Mouse (Mus musculus) monocyte, adult 2 months (primary cell): ENCODE measurements at regions not wholly inside any gene's neighbourhood (a gene's known extent, or its start where the extent isn't known, plus 50 kb on each side); places are given as distances from the start of the nearest gene placed in this dataset.

Source experiments
- DNase-seq, 2 experiments: peaks; one replicate each; pipeline ENCODE4 v3.0.0; 2022; ENCODE audit warnings: low spot score in 2 of 2, low read depth in 1 of 2

DNA sequence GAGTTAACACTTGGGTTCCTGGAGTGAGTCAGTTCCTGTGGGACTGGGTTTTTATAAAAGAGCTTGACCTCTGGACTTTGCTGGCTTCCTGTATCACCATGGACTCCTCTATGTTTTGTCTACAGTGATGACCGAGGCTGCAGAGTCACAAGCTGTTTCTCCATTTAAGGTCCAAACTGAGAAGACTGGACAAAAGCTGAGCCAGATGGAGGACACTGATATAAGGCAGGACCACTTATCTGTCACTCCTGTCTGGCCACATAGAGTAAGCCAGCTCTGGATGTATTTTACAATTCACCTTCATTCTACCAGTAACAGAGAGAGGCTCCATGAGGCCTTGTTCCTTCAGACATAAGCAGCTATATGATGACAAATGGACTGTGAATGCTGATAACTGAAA, 202.7 kb downstream of the Pik3r1 start:
- no peak for DNase-seq

DNA sequence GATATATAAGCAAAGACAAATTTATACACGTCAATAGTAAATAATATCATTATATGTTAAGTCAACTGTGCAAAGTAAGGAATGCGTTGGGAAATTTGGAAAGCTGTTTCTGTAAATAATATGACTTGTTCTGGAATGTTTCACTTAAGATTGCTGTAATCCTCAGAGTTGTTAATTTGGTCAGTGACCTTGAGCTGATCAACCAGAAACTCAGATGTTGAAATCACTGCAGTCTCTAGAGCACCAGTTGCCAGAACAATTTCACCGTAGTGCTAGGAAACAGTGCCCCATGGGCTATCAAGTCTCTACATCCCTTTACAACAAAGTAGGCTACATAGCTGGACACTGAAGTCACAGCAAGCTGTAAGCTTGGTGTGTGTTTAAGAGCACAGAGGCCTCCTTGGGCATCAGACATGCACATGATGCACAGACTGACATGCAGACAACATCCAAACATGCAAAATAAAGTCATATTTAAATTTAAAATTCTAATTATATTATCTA, 212.6 kb downstream of the Pik3r1 start:
- DNase-seq: no peak

DNA sequence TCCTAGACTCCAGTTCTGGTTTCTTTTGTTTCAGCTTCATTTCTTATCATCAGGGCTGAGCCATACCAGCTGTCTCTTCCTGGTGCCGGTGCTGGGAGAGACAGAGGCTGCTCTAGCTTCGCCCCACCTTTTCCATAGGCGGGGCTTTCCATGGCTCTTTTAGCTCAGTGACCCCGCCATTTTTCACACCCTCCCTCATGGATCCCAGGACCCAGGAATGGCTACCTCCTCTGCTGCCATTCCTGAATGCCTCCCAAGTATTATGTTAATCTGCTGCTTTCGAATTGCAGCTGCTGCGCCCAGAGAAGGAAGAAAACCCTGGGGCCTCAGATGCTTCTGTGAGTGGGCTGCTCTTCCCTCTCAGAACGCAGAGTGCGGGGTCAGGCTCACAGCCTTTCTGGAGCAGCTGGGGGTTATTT, 214.9 kb downstream of the Pik3r1 start:
- DNase-seq: no peak

DNA sequence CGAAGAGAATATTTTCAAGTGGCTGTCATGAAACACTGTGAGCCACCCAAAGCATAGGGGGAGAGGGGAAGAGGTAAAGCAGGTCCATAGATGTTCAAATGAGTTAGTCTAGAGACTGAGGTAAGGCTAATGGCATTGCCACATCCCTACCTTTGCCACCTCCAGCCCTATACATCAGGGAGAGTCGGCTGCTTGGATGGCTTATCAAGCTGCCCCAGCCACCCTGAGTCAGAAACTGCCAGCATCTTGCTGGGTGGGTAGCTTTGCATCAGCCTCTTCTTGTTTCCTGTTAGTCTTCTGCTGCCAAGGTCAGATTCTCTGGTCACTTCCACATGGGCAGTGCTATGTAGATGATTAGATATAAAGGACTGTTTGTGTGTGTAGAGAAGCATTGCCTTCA, 215.6 kb downstream of the Pik3r1 start:
- DNase-seq: no peak

DNA sequence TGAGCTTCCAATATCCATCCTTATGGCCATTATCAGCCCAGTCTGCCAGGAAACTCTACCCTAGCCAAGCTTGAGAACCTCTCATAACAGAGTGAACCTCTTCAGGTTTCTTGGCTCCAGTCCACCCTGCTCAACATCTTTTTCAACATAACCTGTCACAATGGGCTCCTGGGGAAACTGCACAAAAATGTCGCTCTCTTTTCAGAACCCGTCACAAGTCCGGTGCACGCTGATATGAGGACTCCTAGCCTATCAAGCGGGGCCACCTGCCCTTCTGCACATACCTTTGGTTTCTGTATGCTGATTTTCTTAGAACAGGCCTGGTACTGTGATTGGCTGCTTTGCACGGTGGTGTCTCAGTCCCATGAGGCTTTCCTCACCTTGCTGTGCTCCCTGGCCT, 216.9 kb downstream of the Pik3r1 start:
- no peak for DNase-seq

DNA sequence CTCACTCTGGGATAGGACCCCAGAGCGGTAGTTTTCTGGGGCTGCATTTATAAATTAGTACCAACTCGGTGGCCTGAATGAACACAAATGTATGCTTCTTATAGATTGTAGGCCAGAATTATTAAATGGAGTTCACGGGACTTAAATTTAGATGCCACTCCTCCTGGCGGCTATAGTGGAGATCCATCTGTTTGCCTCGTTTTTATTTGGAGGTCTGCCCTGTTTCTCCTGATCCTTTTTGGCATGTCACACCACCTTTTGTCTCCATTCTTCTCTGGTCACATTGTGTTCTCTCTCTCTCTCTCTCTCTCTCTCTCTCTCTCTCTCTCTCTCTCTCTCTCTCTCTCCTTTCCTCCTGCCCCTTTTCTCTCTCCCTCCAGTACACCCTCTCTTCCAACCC, 217.5 kb downstream of the Pik3r1 start:
- no peak for DNase-seq

DNA sequence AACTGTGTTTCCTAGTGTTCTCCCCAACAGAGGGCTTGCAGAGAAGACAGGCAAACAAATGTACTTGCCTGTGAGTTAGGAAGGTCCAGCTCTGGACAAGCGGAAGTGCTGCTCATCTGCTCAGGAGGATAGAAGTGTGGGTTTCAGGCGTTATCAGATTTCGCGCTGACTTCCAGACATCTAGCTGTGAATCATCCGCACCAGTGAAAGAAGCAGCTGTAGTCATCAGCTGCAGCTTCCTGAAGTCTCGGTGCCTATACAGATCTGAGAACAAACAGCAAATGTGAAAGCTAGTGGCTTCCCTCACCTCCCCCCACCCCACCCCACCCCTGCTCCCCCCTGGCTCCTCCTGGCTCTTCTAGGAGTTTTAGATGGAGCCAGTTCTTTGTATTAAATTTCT, 220.1 kb downstream of the Pik3r1 start:
- DNase-seq: no peak

DNA sequence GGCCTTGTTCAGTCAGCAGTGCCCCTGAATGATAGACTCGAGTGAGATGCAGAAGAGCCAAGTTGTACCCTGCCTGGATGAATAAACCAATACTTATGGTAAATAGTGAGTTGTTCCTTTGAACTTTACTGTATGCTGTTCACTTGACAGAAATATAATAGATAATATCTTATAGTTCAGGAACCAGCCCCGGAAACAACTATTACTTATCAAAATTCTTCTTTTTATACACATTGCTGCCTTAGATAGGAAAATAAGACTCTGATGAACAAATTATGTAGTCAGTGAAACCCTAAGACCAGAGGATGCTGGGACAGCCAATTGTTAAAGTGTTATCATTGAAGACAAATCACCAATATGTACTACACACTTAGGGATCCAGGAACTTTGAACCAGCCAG, 220.7 kb downstream of the Pik3r1 start:
- no peak for DNase-seq

DNA sequence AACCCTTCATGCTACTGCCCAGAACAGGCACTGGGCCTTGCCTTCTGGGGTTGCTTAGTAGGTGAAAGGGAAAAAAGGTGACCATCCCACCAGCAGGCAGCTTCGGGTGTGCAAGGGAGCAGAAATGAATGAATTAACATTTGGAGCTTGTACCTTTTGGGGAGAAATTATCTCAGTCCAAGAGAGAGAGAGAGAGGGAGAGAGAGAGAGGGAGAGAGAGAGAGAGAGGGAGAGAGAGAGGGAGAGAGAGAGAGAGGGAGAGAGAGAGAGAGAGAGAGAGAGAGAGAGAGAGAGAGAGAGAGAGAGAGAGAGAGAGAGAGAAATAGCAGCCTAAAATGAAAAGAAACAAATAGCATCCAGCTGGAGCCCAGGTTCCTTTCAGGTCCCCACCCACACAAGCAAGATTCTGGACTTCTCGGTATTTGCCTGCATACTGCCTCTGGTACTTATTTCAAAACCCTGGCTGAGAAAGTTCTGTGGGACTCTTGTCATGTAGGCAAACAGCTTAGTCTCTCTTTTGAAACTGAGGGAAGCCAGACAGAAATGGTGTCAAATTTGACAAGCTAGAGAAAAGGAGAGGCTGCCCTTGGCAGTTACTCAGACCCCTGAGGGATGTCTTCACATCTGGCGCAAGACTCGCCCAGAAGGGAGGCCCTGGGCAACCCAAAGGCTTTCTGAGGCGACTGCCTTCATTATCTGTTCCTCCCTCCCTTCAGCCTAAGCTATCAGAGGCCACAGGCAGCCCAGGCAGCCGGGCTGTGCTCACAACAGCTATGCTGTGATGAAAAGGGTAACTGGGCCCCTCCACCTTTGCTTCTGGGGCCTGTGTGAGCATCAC, 222.5 kb downstream of the Pik3r1 start:
- no peak for DNase-seq

DNA sequence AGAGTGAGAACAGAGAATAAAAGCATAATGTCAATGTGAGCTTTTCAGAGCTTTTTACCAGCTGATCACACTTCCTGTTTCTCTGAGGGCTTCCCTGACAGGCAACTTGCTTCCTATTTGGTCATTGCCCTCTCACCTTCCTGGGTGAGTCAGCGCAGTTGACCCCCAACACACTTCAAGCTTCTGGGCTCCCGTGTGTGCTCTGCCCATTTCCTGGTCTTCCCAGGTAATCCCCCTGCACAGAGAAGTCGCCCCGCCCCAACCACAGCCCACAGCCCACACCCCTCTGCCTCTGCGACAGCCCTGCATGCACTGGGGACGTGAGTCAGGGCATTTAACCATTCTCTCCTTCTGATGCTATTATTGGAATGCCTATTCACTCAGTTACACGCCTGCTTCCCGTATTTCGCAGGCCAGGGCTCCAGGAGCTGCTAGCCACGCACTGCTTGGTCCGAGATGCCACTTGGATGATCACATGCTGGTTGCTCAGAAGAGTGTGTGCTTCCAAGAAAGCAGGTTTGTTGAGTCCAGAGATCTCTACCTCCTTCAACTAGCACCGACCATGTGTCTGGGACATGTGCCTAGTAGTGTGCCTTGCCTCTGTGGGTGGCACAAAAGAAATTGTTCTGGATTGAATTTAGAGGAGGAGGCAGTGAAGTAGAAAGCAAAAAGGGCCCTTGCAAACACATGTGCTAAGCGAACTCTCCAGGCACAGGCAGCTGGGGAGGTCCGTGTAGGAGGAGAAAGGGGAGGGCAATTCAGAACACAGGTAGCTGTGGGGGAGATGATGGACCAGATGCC, 227.4 kb downstream of the Pik3r1 start:
- DNase-seq: peak; percentile 33 to 48

DNA sequence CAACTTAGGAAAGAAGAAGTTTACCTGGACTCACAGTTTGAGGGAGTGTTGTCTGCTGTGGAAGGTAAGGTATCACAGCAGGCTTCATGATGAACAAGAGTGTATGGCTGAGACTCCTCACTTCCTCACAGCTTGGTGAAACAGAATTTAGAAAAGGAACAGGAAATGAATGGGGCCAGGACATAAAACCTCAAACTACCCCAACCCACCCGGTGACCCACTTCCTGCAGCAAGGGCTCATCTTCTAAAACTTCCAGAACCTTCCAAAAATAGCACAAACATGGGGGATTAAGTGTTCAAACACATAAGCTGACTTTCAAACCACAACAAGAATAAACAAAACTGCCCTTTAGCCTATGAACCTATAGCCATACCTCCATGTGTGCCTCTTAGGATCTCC, 229.9 kb downstream of the Pik3r1 start:
- DNase-seq: no peak

DNA sequence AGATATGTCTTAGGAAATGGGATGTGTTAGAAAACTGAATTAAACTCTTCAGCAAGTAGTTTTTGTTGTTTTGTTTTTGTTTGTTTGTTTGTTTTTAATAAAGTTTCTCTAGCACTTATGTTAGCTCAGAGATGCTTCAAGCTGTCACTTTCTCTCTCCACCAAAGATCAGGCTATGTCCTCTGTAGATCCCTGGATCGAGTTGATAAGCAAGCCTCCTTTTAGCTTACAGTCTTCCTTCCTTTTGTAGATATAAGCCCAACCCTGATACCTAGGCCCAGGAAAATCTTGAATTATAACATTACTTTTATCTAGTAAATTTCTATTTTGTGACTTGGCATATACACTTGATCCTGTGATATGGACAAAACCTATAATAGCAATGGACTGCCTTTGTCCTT, 232.0 kb downstream of the Pik3r1 start:
- no peak for DNase-seq

DNA sequence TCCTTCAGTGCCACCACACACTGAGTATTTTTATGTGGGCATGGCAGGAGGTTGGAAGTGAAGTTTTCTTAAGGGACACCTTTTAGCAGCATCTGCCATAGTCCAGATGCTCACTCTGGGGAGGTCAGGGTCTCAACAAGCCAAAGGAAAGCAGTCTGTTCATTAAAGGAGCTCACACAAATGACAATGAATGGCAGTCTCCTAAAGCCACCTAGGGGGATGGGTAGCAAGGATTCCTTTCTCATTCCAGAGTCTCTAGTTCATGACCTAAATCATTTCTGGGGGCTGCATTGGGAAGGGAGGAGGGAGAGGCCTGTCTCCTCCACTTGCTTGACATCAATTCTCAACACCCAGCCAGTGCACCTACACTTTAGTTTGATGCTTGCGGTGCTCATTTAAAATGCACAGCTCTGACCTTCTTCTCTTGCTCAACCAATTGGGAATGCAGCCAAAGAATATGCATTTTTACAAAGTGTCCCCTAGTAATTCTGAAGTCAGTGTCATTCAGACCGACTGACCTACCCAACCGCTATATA, 232.6 kb downstream of the Pik3r1 start:
- DNase-seq: no peak

DNA sequence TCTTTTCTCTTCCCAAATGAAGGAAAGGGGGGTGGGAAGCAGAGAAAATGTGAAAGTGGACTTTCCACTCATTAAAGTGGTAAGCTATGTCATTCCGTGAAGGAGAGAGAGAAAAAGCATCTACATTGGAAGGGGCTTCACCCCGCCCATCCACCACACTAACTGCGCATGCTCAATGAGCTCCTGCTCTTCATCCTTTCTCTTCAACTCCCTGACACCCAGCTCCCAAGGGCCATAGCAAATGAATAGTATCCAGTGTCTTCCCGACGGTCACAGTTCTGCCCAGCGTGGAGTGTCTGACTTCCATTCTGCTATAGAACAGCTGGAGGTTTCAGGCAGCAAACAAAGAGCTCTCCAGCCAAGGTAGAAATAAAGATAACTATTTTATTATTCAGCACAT, 233.5 kb downstream of the Pik3r1 start:
- DNase-seq: no peak

DNA sequence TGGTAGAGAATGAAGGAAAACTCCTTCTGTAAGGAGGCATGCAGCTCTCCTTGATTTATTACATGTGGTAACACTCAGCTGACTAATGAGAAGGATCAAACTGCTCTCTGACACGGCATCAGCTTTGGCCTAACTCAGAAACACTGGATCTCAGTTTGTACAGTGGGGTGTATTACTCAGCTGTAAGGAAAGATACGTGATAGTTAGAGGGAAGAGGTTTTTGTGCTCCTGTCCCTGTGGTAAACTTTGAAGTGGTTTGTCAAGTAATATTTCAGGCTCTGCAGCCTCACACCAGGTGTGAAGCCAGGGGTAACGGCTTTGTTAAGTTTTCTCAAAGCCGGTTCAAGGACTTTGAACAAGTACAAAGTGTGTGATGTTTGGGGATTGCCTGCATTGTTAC, 235.1 kb downstream of the Pik3r1 start:
- DNase-seq: no peak

DNA sequence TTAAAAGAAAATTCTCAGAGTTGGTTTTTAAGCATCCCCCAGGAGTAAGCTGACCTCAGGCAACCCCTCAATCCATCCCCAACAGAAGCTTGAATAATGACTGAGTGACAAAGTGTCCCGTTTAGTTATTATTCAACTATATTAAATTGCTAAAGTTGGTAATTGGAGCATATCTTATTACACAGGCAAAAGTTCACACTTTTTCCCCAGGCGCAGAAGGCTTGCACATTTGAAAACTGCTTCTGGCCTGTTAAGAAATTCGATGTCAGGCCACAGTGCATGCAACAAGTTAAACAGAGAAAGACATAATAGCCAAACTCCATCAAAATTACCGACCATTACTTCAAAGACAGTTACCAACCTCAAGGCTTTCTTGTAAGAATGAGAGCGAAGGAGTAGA, 240.3 kb downstream of the Pik3r1 start:
- DNase-seq: no peak

DNA sequence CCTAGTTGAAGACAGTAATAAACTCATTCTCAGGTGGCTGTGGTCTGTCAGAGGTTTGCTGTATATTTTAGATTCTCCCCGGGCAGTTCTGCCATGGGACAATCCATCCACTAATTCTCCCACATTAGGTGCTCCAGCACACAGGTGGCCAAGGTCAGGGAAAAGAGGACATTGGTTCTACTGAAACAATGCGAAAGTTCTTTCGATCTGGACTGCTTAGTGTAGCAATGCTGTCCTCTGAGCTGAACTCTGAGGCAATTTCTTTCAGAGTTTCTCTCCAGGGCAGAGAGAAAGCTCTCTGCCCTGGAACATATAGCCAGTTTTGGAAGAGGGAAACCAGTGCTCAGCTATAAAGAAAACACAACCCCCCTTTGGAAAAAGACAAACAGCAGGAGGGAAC, 243.2 kb downstream of the Pik3r1 start:
- DNase-seq: no peak

DNA sequence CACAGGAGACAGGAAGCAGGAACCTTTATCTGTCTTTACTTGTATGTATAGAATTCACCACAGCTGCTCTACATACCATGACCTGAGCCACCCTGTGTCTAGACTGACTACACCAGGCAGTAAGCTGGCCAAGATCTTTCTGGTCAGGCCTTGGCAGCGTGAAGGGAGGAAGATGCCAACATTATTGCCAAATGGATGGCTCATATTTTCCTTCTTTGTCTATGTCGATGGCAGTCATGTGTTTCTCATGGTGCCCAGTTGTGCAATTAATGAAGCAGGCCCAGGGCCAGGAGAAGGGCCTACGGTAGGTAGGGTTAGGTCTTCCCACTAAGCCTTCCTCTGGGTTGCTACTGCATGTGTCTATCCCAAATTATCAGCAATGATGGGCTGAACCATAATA, 243.8 kb downstream of the Pik3r1 start:
- DNase-seq: no peak

DNA sequence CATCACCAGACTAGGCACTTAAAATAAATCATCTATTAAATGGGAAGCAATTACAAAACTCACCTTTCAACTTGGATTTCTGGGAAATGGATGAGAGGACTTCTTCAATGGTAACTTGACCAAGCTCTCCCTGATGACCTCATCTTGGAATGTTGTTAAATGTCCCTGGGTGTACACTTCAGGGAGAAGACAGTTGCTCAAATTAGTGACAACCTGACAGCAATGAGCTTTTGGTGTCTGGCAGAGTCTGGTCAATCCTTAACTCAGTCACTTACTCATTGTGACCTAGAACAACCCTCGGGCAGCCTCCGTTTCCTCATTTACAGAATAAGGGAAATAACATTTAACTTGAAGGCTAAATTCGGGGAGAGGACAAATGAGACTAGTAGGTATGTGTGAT, 244.5 kb downstream of the Pik3r1 start:
- no peak for DNase-seq

DNA sequence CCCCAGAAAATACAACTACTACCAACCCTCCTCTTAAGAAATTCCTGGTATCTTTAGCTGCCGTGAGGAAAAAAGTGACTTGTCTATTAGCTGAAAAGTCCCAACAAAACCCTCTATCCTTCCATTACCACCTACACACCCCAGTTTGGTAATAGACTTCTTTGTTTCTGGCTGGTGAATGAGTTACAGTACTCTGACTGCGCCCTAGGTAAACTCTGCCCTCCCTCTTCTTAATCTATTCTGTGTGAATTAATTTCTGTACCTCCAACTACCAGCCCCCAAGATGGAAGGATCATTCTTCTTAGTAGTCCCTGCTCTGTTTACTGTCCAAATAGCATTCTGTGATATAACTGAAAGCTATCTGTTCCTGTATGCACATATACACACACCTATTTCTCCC, 245.4 kb downstream of the Pik3r1 start:
- DNase-seq: no peak

DNA sequence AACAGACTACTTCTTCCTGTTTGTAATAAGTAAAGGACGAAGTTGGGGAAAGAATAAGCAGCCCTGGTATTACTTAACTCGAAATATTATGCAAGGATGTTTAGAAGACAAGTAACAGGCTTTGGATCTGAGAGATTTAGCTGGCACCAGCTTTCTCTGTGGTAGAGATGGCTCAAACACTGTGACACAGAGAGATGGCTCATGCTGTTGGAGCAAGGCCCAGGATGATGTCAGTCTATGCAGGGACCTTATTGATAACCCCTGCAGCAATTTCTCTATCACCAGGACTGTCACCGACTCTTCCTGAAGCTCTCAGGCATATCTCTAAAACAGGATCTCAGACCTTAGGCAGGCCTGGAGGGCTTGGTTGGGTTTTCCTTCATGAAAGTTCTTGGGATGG, 254.7 kb downstream of the Pik3r1 start:
- DNase-seq: no peak

DNA sequence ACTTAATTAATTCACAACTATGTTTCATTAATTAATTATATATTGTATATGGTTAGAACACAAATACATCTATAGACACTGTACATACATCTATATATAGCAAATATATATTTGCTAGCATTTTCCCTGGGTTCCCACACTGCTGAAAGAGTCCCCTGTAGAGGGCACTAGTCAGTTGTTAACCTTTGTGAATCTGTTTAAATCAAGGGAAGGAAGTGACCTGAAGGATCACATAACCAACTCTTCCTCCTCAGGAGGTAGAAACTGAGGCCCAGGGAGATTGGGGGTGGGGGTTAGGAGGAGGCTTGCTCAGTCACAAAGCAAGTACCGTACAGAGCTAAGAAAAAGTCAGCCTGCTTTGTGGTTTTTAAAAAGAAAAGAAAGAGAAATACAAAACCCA, 258.1 kb downstream of the Pik3r1 start:
- DNase-seq: no peak
